In genomic region chr1:162223258-162223940, GRCm38 (mm10) we compare ENCODE assay signal across 17 mouse cellular contexts.
DNase-seq lines count a peak whose midpoint lies in the region; ATAC-seq and TF ChIP-seq lines count a peak whose summit lies in the region.
"Had no signal": no experiment of that assay in that cellular context is flagged by ENCODE, and none has a peak within 500 bp of the region (broad histone marks: within the 10 kb centered on the region; RNA-seq: fewer than 3 reads in every experiment).

No protein-coding gene starts in this region.

- no peak overlapping the region for H3K4me3 ChIP-seq in heart, embryonic 10.5 days
- H3K4me3 ChIP-seq in lung, embryonic 16.5 days (ENCODE audit: low read length), result no peak overlapping the region
- H3K4me3 ChIP-seq in embryonic facial prominence, embryonic 13.5 days, result peak overlapping the region; percentile 30
- no peak overlapping the region for H3K4me3 ChIP-seq in myocyte
- H3K4me3 ChIP-seq: hindbrain, embryonic 10.5 days; layer of hippocampus, adult 2 months had no signal

- H3K27me3 ChIP-seq in heart, embryonic 10.5 days (ENCODE audit: insufficient read depth, poor library complexity, severe bottlenecking), result no peaks in the 10 kb centered on the region
- no peaks in the 10 kb centered on the region for H3K27me3 ChIP-seq in lung, embryonic 16.5 days (ENCODE audit: control insufficient read depth, insufficient read depth, low read depth, low read length)
- H3K27me3 ChIP-seq in embryonic facial prominence, embryonic 13.5 days, result no peaks in the 10 kb centered on the region
- H3K27me3 ChIP-seq in myocyte (ENCODE audit: control insufficient read depth, insufficient read depth, insufficient read length), result no peaks in the 10 kb centered on the region

- intact Hi-C loops in heart, postnatal 36 days (cut with DNase I), result no loop called here

- DNase-seq in heart, embryonic 10.5 days (ENCODE audit: low spot score), result no peak
- DNase-seq in heart, postnatal 36 days, result no peak
- DNase-seq in lung, postnatal 36 days, result no peak
- DNase-seq in layer of hippocampus, postnatal 14 days (ENCODE audit: low spot score in 2 of 2), result no peak
- no peak for DNase-seq in cerebellum, postnatal 14 days
- DNase-seq: adrenal gland, adult 2 months; cerebellum, adult 9-10 months; embryo, embryonic 11 days; kidney, adult 2 months; right cerebral cortex, adult 18-20 months; thymus, adult 18-20 months had no signal

- ATAC-seq in lung, embryonic 16.5 days (ENCODE audit: low read depth), result no peak
- ATAC-seq in embryonic facial prominence, embryonic 13.5 days (ENCODE audit: insufficient number of reproducible peaks, insufficient read depth, low FRiP score, low TSS enrichment, low read depth), result no peak

- H3ac ChIP-seq in myocyte (ENCODE audit: control insufficient read depth, insufficient read length), result no peak overlapping the region

- WGBS in heart, embryonic 10.5 days, result 77% methylated on average over 8 of the region's 8 CpGs
- 60% methylated on average over 8 of the region's 8 CpGs for WGBS in lung, embryonic 16.5 days
- WGBS in embryonic facial prominence, embryonic 13.5 days, result 36% methylated on average over 8 of the region's 8 CpGs

- 0 out of 2 replicates have a peak overlapping the region, but pooled peaks have one; percentile 29 for H3K27ac ChIP-seq in heart, embryonic 10.5 days
- H3K27ac ChIP-seq in lung, embryonic 16.5 days (ENCODE audit: low read length), result peak overlapping the region; percentile 23
- H3K27ac ChIP-seq in embryonic facial prominence, embryonic 13.5 days, result peak overlapping the region; percentile 91
- H3K27ac ChIP-seq: hindbrain, embryonic 10.5 days; layer of hippocampus, adult 2 months; liver, embryonic 14.5 days had no signal

- H3K4me1 ChIP-seq in heart, embryonic 10.5 days, result peaks cover 18% of the 10 kb centered on the region; the same call in 1 of the 2 replicates
- peaks cover 13% of the 10 kb centered on the region for H3K4me1 ChIP-seq in lung, embryonic 16.5 days (replicated peaks; ENCODE audit: control insufficient read depth, insufficient read depth, low read length)
- H3K4me1 ChIP-seq in embryonic facial prominence, embryonic 13.5 days, result peaks cover 19% of the 10 kb centered on the region
- H3K4me1 ChIP-seq: hindbrain, embryonic 10.5 days had no signal

- no peak overlapping the region for H3K9ac ChIP-seq in lung, embryonic 16.5 days (ENCODE audit: low read length)
- H3K9ac ChIP-seq in embryonic facial prominence, embryonic 13.5 days, result peak overlapping the region; percentile 72
- H3K9ac ChIP-seq: liver, embryonic 14.5 days had no signal

- peak; percentile 19 for TF ChIP-seq POLR2A in myocyte (IDR thresholded peaks at IDR 0.05; ENCODE audit: insufficient read length, low read depth)

- H3K9me3 ChIP-seq in heart, embryonic 10.5 days, result no peaks in the 10 kb centered on the region
- H3K9me3 ChIP-seq in lung, embryonic 16.5 days (ENCODE audit: control insufficient read depth, low read length), result no peaks in the 10 kb centered on the region
- no peaks in the 10 kb centered on the region for H3K9me3 ChIP-seq in embryonic facial prominence, embryonic 13.5 days
- H3K9me3 ChIP-seq: hindbrain, embryonic 10.5 days had no signal

- peaks cover 52% of the 10 kb centered on the region for H3K79me2 ChIP-seq in myocyte (ENCODE audit: control insufficient read depth, insufficient read depth)

- no peak overlapping the region for H3K4me2 ChIP-seq in lung, embryonic 16.5 days (ENCODE audit: low read depth, low read length)
- H3K4me2 ChIP-seq in embryonic facial prominence, embryonic 13.5 days, result peak overlapping the region; percentile 59
- H3K4me2 ChIP-seq in myocyte (ENCODE audit: low read depth), result peak overlapping the region; percentile 91

- no peaks in the 10 kb centered on the region for H3K36me3 ChIP-seq in heart, embryonic 10.5 days
- H3K36me3 ChIP-seq in lung, embryonic 16.5 days (ENCODE audit: control insufficient read depth, insufficient read depth, low read length), result no peaks in the 10 kb centered on the region
- peaks cover 6% of the 10 kb centered on the region; the same call in 1 of the 2 replicates for H3K36me3 ChIP-seq in embryonic facial prominence, embryonic 13.5 days
- H3K36me3 ChIP-seq in myocyte (ENCODE audit: control insufficient read depth, insufficient read depth), result peaks cover 15% of the 10 kb centered on the region
- H3K36me3 ChIP-seq: hindbrain, embryonic 10.5 days had no signal

TF ChIP-seq in myocyte, 11 proteins besides CTCF, POLR2A, EP300 and RAD21:
- TF ChIP-seq MYOD1 (IDR thresholded peaks at IDR 0.05; ENCODE audit: control insufficient read depth in 1 of 3, insufficient read length in 2 of 3, low read depth in 2 of 3) (no peak), POLR2AphosphoS2 (IDR thresholded peaks at IDR 0.05; ENCODE audit: insufficient read length, low read depth) (peak; percentile 67)

Comparison
In these comparisons a context has a peak if more than half of its experiments do, and no peak if none do; other contexts are left out.
1. H3K27ac ChIP-seq: peak in every context shown above with its lines; median percentile 91 in embryonic facial prominence, embryonic 13.5 days; 29 in heart, embryonic 10.5 days; 23 in lung, embryonic 16.5 days.